13 mouse cellular contexts compared by ENCODE assay signal in genomic region chr6:50114280-50114679, GRCm38 (mm10). TPM values are rescaled to one million over a fixed set of nuclear protein-coding genes. Genes with fewer than 3 reads are reported as not detected.
DNase-seq lines count a peak whose midpoint lies in the region; ATAC-seq and TF ChIP-seq lines count a peak whose summit lies in the region.
"Had no signal": no experiment of that assay in that cellular context is flagged by ENCODE, and none has a peak within 500 bp of the region (broad histone marks: within the 10 kb centered on the region; RNA-seq: fewer than 3 reads in every experiment).

No protein-coding gene starts in this region.

- peak; percentile 15 for DNase-seq in lung, postnatal 0 days (ENCODE audit: low spot score)
- no peak for DNase-seq in lung, adult 2 months
- peak; percentile 53 for DNase-seq in lung, postnatal 36 days
- peak; percentile 54 for DNase-seq in splenic B cell, adult 2 months (ENCODE audit: low read depth, low spot score)
- DNase-seq in layer of hippocampus, postnatal 10 days (ENCODE audit: low spot score in 2 of 2): no peak
- no peak for DNase-seq in thymus, postnatal 25 days
- DNase-seq: cerebellum, adult 9-10 months; embryo, embryonic 11 days; kidney, adult 9 months had no signal

- H3K27ac ChIP-seq in lung, postnatal 0 days (ENCODE audit: low read length): no peak overlapping the region
- peak overlapping the region; percentile 70 for H3K27ac ChIP-seq in bone marrow macrophage, adult 2 months (ENCODE audit: insufficient read depth, low read depth, low read length)
- H3K27ac ChIP-seq: hindbrain, embryonic 15.5 days; layer of hippocampus, adult 2 months; midbrain, embryonic 13.5 days had no signal

- no peak overlapping the region for H3K9ac ChIP-seq in lung, postnatal 0 days (replicated peaks; ENCODE audit: low read depth)
- H3K9ac ChIP-seq: hindbrain, embryonic 15.5 days; midbrain, embryonic 13.5 days had no signal

- no peak for TF ChIP-seq EP300 in lung, postnatal 0 days (IDR thresholded peaks at IDR 0.05)

- no peak overlapping the region for H3K4me3 ChIP-seq in lung, postnatal 0 days (ENCODE audit: low read depth, low read length)
- no peak overlapping the region for H3K4me3 ChIP-seq in lung, adult 2 months (replicated peaks; ENCODE audit: extremely low read depth, low read depth, low read length)
- peak overlapping the region; percentile 35; the same call in 1 of the 2 replicates for H3K4me3 ChIP-seq in bone marrow macrophage, adult 2 months (ENCODE audit: insufficient read depth, low read length)
- H3K4me3 ChIP-seq: hindbrain, embryonic 15.5 days; layer of hippocampus, adult 2 months; midbrain, embryonic 13.5 days had no signal

- ATAC-seq in lung, postnatal 0 days: no peak
- ATAC-seq: midbrain, embryonic 13.5 days had no signal

- no peak for TF ChIP-seq CTCF in lung, postnatal 0 days (IDR thresholded peaks at IDR 0.05)
- TF ChIP-seq CTCF in lung, adult 2 months (IDR thresholded peaks at IDR 0.05; ENCODE audit: insufficient read depth, low read length): no peak
- no peak for TF ChIP-seq CTCF in bone marrow macrophage, adult 2 months (IDR thresholded peaks at IDR 0.05; ENCODE audit: low read depth, low read length)

- no peaks in the 10 kb centered on the region for H3K27me3 ChIP-seq in lung, postnatal 0 days (replicated peaks; ENCODE audit: insufficient read depth, low read length)
- no peaks in the 10 kb centered on the region for H3K27me3 ChIP-seq in splenic B cell, adult 2 months (ENCODE audit: control insufficient read depth, insufficient read depth, low read length, poor library complexity, severe bottlenecking)
- H3K27me3 ChIP-seq: hindbrain, embryonic 15.5 days; midbrain, embryonic 13.5 days had no signal

- H3K4me1 ChIP-seq in lung, postnatal 0 days (ENCODE audit: insufficient read depth, low read depth, low read length): 0 out of 2 replicates have a peak, but pooled peaks cover 7% of the 10 kb centered on the region
- peaks cover 3% of the 10 kb centered on the region; the same call in 1 of the 2 replicates for H3K4me1 ChIP-seq in lung, adult 2 months (ENCODE audit: control insufficient read depth, insufficient read depth, low read length)
- peaks cover 25% of the 10 kb centered on the region for H3K4me1 ChIP-seq in bone marrow macrophage, adult 2 months (ENCODE audit: control insufficient read depth, insufficient read depth, low read length)

- 75% methylated on average over 6 of the region's 6 CpGs for WGBS in lung, postnatal 0 days
- 73% methylated on average over 6 of the region's 6 CpGs for WGBS in lung, adult 2 months

- no peak overlapping the region for H3K4me2 ChIP-seq in lung, postnatal 0 days (replicated peaks; ENCODE audit: low read depth, low read length)
- H3K4me2 ChIP-seq: hindbrain, embryonic 15.5 days; midbrain, embryonic 13.5 days had no signal

- no peaks in the 10 kb centered on the region for H3K36me3 ChIP-seq in lung, postnatal 0 days (ENCODE audit: insufficient read depth, low read length)
- H3K36me3 ChIP-seq in splenic B cell, adult 2 months (ENCODE audit: control insufficient read depth, insufficient read depth, low read length, poor library complexity, severe bottlenecking): no peaks in the 10 kb centered on the region
- H3K36me3 ChIP-seq: hindbrain, embryonic 15.5 days; midbrain, embryonic 13.5 days had no signal

- H3K9me3 ChIP-seq in lung, postnatal 0 days (ENCODE audit: low read length): no peaks in the 10 kb centered on the region
- H3K9me3 ChIP-seq: hindbrain, embryonic 15.5 days; midbrain, embryonic 13.5 days had no signal

- no peak for TF ChIP-seq POLR2A in lung, adult 2 months (IDR thresholded peaks at IDR 0.05; ENCODE audit: borderline replicate concordance, extremely low read depth, low read depth, low read length)
- no peak for TF ChIP-seq POLR2A in bone marrow macrophage, adult 2 months (IDR thresholded peaks at IDR 0.05; ENCODE audit: borderline replicate concordance, low read depth, low read length)

RNA-seq across cellular contexts. Expression of gene Mpp6, which starts 4.2 kb away (rescaled TPM):
- polyA plus RNA-seq in lung, postnatal 0 days (2015; fragmentation: Nextera tagmentation; extraction: Ambion mirVana): 26.1 and 26.4 TPM in 2 replicates
- 3.1 and 3.5 TPM in 2 replicates for polyA plus RNA-seq in lung, adult 2 months (2012; rRNA removed)
- polyA plus RNA-seq in bone marrow macrophage, adult 2 months (2012; ENCODE audit: insufficient read depth, insufficient read length, missing spikeins): 43.8 and 45.7 TPM in 2 replicates
- 100 to 1,000 TPM; 147 to 153 TPM for total RNA-seq in layer of hippocampus, postnatal 10 days (2021)

Comparison
In these comparisons a context has a peak if more than half of its experiments do, and no peak if none do; other contexts are left out.
1. DNase-seq: peak in lung, postnatal 0 days (single experiment), lung, postnatal 36 days (single experiment) and splenic B cell, adult 2 months (single experiment); none in lung, adult 2 months (single experiment), layer of hippocampus, postnatal 10 days (0 of 2) and thymus, postnatal 25 days (single experiment).